Mouse (Mus musculus) liver, adult 2 months (tissue): ENCODE measurements around the gene Serinc5.
A peak's percentile ranks its signal among the peaks of the same experiment; 100 is the strongest.

Experiments
- CTCF ChIP-seq: fragments of 200-500 bp; IDR thresholded peaks from 2 replicates; pipeline ENCODE4 v1.5.1; 2011; ENCODE audit warnings: low read depth, low read length, control low read depth
- POLR2A ChIP-seq: fragments of 200-500 bp; IDR thresholded peaks from 2 replicates; pipeline ENCODE4 v1.6.1; 2011; ENCODE audit warnings: low read length, control low read depth; ENCODE audit not compliant: insufficient read depth; ENCODE audit errors: extremely low read depth

DNA sequence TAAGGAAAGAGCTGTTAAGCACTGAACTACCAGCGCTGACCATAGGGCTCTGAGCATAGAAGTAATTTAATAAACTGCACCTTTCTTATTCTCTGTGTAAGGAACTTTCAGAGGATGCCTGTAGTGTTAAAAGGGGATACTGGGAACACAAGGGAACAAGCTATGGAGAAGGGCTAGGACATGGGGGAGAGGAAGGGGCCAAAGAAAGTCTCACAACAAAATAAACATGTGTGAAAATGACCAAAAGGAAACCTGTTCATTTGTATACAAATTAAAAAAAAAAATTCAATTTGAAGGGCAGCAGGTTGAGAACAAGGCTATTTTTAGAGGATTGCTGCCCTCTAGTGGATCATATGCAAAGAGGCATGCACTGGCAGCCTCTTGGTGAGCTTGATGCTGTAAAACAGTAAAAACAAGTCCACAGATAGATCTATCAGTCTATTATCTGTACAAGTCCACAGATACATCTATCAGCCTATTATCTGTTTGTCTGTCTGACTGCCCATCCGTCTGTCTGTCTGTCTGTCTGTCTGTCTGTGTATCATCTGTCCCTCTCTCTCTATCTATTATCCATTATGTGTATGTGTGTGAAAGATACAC is 129.9 kb downstream of the Serinc5 start:
- TF ChIP-seq CTCF (peak; percentile 44), POLR2A (no peak)
